Mouse (Mus musculus) leukemia stem cell, adult 10-12 weeks (primary cell): ENCODE measurements around the gene Ankar. TPM values are rescaled to one million over a fixed set of nuclear protein-coding genes. Genes with fewer than 3 reads are reported as not detected.

Source experiments
- polyA plus RNA-seq: library from polyadenylated mRNA; stranded (reverse); fragments of >175 nt; gene quantifications from 2 replicates; pipeline ENCODE4 v1.2.3, GENCODE M21; 2012; ENCODE audit warnings: low replicate concordance

Ankar gene
- 0.36 TPM in 1 of 2 replicates, not detected in the other for polyA plus RNA-seq

GRCm38 (mm10) chr1:72700479-72700878 lies at the start of gene Ankar:
Gene Ankar (minus strand): TSS chr1:72700579.

GRCm38 (mm10) chr1:72710753-72711653 lies 10.6 kb upstream of the Ankar start, which contains the start of gene Rpl37a:
Gene Rpl37a (plus strand): TSS chr1:72711290.

Other genes with a start within 250 kb of the Ankar start
- 0.03 TPM in 1 of 2 replicates, not detected in the other for gene March4, start 163.6 kb downstream of the Ankar start, polyA plus RNA-seq
- 1.2 and 12.4 TPM in 2 replicates for gene Smarcal1, start 117.3 kb downstream of the Ankar start, polyA plus RNA-seq
- 35.2 and 55.5 TPM in 2 replicates for gene Rpl37a, start 10.7 kb upstream of the Ankar start, polyA plus RNA-seq
- 0.23 and 1.1 TPM in 2 replicates for gene Igfbp2, start 123.9 kb upstream of the Ankar start, polyA plus RNA-seq
- gene Igfbp5, start 174.3 kb upstream of the Ankar start, polyA plus RNA-seq, result 0.07 and 1.3 TPM in 2 replicates